Mouse (Mus musculus) small intestine, adult 2 months (tissue): ENCODE measurements around the gene Sapcd2. TPM values are rescaled to one million over a fixed set of nuclear protein-coding genes. Genes with fewer than 3 reads are reported as not detected.
A peak's percentile ranks its signal among the peaks of the same experiment; 100 is the strongest.

Source experiments
- H3K27ac ChIP-seq: fragments of 200-500 bp; 2 replicates; pipeline ENCODE4 v1.5.1; 2012; ENCODE audit warnings: low read depth, low read length, control low read depth, inconsistent platforms; ENCODE audit not compliant: insufficient read depth
- H3K27me3 ChIP-seq: fragments of 200-500 bp; 2 replicates; pipeline ENCODE4 v1.6.1; 2012; ENCODE audit warnings: mild to moderate bottlenecking, moderate library complexity, low read length, inconsistent platforms; ENCODE audit not compliant: control insufficient read depth, insufficient read depth
- H3K36me3 ChIP-seq: fragments of 200-500 bp; 2 replicates; pipeline ENCODE4 v1.6.1; 2012; ENCODE audit warnings: mild to moderate bottlenecking, low read length, control low read depth, inconsistent platforms; ENCODE audit not compliant: control insufficient read depth, insufficient read depth
- H3K4me1 ChIP-seq: fragments of 200-500 bp; 2 replicates; pipeline ENCODE4 v1.6.1; 2012; ENCODE audit warnings: low read length, inconsistent platforms, mixed read lengths; ENCODE audit not compliant: control insufficient read depth, insufficient read depth, insufficient read length
- H3K4me3 ChIP-seq: fragments of 200-500 bp; 2 replicates; pipeline ENCODE4 v1.5.1; 2012; ENCODE audit warnings: low read depth, mild to moderate bottlenecking, control low read depth, inconsistent platforms, low read length, moderate library complexity
- CTCF ChIP-seq: fragments of 200-500 bp; IDR thresholded peaks from 2 replicates; pipeline ENCODE4 v1.5.1; 2012; ENCODE audit warnings: low read depth, mild to moderate bottlenecking, control low read depth, inconsistent platforms, low read length, moderate library complexity, mixed read lengths; ENCODE audit not compliant: insufficient replicate concordance, insufficient read length; ENCODE audit errors: extremely low read depth
- POLR2A ChIP-seq: fragments of 200-500 bp; IDR thresholded peaks from 2 replicates; pipeline ENCODE4 v1.6.1; 2012; ENCODE audit warnings: low read depth, mild to moderate bottlenecking, control low read depth, inconsistent platforms, low read length, moderate library complexity
- WGBS: fragments of 180-500 bp; shearing (Covaris S2); methylation state at CpG from one replicate; pipeline ENCODE4 v1.1.7; 2018; 5-methylcytosine and 5-hydroxymethylcytosine counted together
- polyA plus RNA-seq: library from polyadenylated mRNA; depleted of rRNA; stranded (reverse); fragments of >200 nt; gene quantifications from 2 replicates; pipeline ENCODE4 v1.2.3, GENCODE M21; 2012

The Sapcd2 gene
- polyA plus RNA-seq, 1 experiment: 28.8 TPM

DNA sequence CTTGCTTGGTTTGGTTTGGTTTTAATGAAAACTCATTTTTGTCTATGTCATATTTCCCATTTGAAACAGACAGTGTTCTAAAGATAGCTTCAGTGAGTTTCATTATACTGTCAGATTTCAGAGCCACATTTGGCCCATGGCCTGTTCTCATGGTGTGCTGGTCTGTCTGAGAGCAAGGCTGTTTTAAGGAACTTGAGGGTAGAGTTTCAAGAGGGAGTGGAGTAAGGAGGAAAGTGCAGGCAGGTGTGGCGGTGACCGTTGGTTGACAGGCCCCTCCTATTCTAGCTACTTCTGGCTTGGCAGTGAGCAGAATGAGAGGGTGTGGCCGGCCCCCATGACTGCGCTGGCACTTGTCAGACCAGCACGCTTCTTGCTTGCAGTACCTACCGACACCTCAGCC, 33.8 kb upstream of the Sapcd2 start:
- TF ChIP-seq CTCF (no peak), POLR2A (no peak)
- Histone ChIP-seq H3K27me3 (no peaks in the 10 kb centered on the region), H3K27ac (peak overlapping the region; percentile 72), H3K4me3 (no peak overlapping the region), H3K4me1 (peaks cover 8% of the 10 kb centered on the region; the same call in 1 of the 2 replicates), H3K36me3 (peaks cover 65% of the 10 kb centered on the region)
- WGBS: 19% methylated on average over 6 of the region's 6 CpGs

GRCm38 (mm10) chr2:25348162-25348561, 24.0 kb upstream of the Sapcd2 start:
- Histone ChIP-seq H3K4me3 (no peak overlapping the region), H3K4me1 (no peaks in the 10 kb centered on the region), H3K27ac (no peak overlapping the region), H3K36me3 (peaks cover 83% of the 10 kb centered on the region), H3K27me3 (no peaks in the 10 kb centered on the region)
- WGBS: 68% methylated on average over 7 of the region's 7 CpGs
- no peak for TF ChIP-seq CTCF
- no peak for TF ChIP-seq POLR2A

DNA sequence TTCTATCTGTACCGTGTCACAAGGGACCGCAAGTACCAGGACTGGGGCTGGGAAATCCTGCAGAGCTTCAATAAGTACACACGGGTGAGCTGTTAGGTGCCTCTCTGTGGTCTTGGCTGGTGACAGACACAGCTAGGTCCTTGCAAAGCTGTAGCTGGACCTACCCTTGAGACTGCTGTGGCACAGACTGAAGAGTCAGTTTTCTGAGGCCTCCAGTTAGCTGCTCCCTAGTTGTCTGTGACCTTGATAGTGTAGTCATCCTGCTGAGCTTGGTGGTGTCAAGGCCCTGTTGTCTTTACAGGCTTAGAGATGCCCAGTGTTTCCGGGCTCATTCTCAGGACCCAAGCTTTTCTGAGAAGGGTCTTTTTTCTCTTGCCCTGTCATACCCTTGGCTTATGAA, 22.6 kb upstream of the Sapcd2 start:
- no peaks in the 10 kb centered on the region for H3K4me1 ChIP-seq
- no peak overlapping the region for H3K4me3 ChIP-seq
- no peak for TF ChIP-seq CTCF
- TF ChIP-seq POLR2A: no peak
- H3K27ac ChIP-seq: no peak overlapping the region
- peaks cover 75% of the 10 kb centered on the region for H3K36me3 ChIP-seq
- 95% methylated on average over 4 of the region's 4 CpGs for WGBS
- no peaks in the 10 kb centered on the region for H3K27me3 ChIP-seq

- no peaks in the 10 kb centered on the region for H3K27me3 ChIP-seq
- no peak overlapping the region for H3K27ac ChIP-seq
- H3K36me3 ChIP-seq: peaks cover 64% of the 10 kb centered on the region
- peaks cover 5% of the 10 kb centered on the region for H3K4me1 ChIP-seq
- WGBS: 94% methylated on average over 3 of the region's 3 CpGs
- no peak overlapping the region for H3K4me3 ChIP-seq
- TF ChIP-seq POLR2A: no peak
- no peak for TF ChIP-seq CTCF
Measured at GRCm38 (mm10) chr2:25350701-25351100, 21.4 kb upstream of the Sapcd2 start.

- no peak overlapping the region for H3K4me3 ChIP-seq
- TF ChIP-seq CTCF (no peak), POLR2A (no peak)
- H3K36me3 ChIP-seq: peaks cover 35% of the 10 kb centered on the region
- H3K27me3 ChIP-seq: no peaks in the 10 kb centered on the region
- no peak overlapping the region for H3K27ac ChIP-seq
- H3K4me1 ChIP-seq: peaks cover 12% of the 10 kb centered on the region
- WGBS: 84% methylated on average over 6 of the region's 6 CpGs
Measured at GRCm38 (mm10) chr2:25354211-25354610, 17.9 kb upstream of the Sapcd2 start.

- H3K27ac ChIP-seq: no peak overlapping the region
- peaks cover 25% of the 10 kb centered on the region for H3K36me3 ChIP-seq
- peak overlapping the region; percentile 64 for H3K4me3 ChIP-seq
- TF ChIP-seq CTCF: no peak
- TF ChIP-seq POLR2A: no peak
- H3K27me3 ChIP-seq: no peaks in the 10 kb centered on the region
- peaks cover 12% of the 10 kb centered on the region for H3K4me1 ChIP-seq
- WGBS: 33% methylated on average over 18 of the region's 18 CpGs
Measured at GRCm38 (mm10) chr2:25355419-25356066, 16.6 kb upstream of the Sapcd2 start.

GRCm38 (mm10) chr2:25356208-25357079, 15.7 kb upstream of the Sapcd2 start, which contains the start of gene Dpp7:
Gene Dpp7 (minus strand): TSS chr2:25356359.
- no peak within 1 kb of the TSS for H3K27ac ChIP-seq
- no peaks in the 10 kb centered on the region for H3K27me3 ChIP-seq
- H3K4me3 ChIP-seq: peak within 1 kb of the TSS; percentile 64
- peaks cover 25% of the 10 kb centered on the region for H3K36me3 ChIP-seq
- peaks cover 12% of the 10 kb centered on the region for H3K4me1 ChIP-seq
- WGBS: 3% methylated on average over 13 of the region's 13 CpGs
- TF ChIP-seq POLR2A: no peak
- TF ChIP-seq CTCF: no peak
